Mouse (Mus musculus) retina, embryonic 14.5 days (tissue): ENCODE data around the gene Abhd8.

Experiments
- DNase-seq: peaks from one replicate; pipeline ENCODE4 v3.0.0-alpha.2; 2015; ENCODE audit warnings: low spot score

Abhd8 gene

GRCm38 (mm10) chr8:71463188-71464033 lies at the start of gene Abhd8:
Abhd8 (minus strand) TSS chr8:71463655.
- peak; percentile 99 for DNase-seq

- no peak for DNase-seq
Measured at GRCm38 (mm10) chr8:71511644-71512043, 48.2 kb upstream of the Abhd8 start, which contains the start of gene Plvap. Plvap (minus strand) TSS chr8:71511752.

GRCm38 (mm10) chr8:71509316-71509715 lies 45.9 kb upstream of the Abhd8 start:
- no peak for DNase-seq

GRCm38 (mm10) chr8:71507589-71508104 lies 44.2 kb upstream of the Abhd8 start:
- DNase-seq = peak; percentile 72

GRCm38 (mm10) chr8:71505979-71506378 lies 42.5 kb upstream of the Abhd8 start:
- DNase-seq = no peak

- no peak for DNase-seq
Measured at GRCm38 (mm10) chr8:71505326-71505725, 41.9 kb upstream of the Abhd8 start.

- DNase-seq = no peak
Measured at GRCm38 (mm10) chr8:71504349-71504748, 40.9 kb upstream of the Abhd8 start.

GRCm38 (mm10) chr8:71498816-71499690 lies 35.6 kb upstream of the Abhd8 start:
- DNase-seq = no peak

GRCm38 (mm10) chr8:71497881-71498501 lies 34.5 kb upstream of the Abhd8 start:
- no peak for DNase-seq

- DNase-seq = no peak
Measured at GRCm38 (mm10) chr8:71497077-71497645, 33.7 kb upstream of the Abhd8 start.

GRCm38 (mm10) chr8:71496481-71496880 lies 33.0 kb upstream of the Abhd8 start:
- DNase-seq = no peak

GRCm38 (mm10) chr8:71495811-71496210 lies 32.4 kb upstream of the Abhd8 start:
- DNase-seq = no peak

- peak; percentile 90 for DNase-seq
Measured at GRCm38 (mm10) chr8:71495039-71495438, 31.6 kb upstream of the Abhd8 start.

GRCm38 (mm10) chr8:71488454-71488853 lies 25.0 kb upstream of the Abhd8 start:
- DNase-seq = peak; percentile 96

- peak; percentile 79 for DNase-seq
Measured at GRCm38 (mm10) chr8:71487691-71488445, 24.4 kb upstream of the Abhd8 start, which contains the start of gene Gtpbp3. Gtpbp3 (plus strand) TSS chr8:71488103.

- no peak for DNase-seq
Measured at GRCm38 (mm10) chr8:71486136-71486529, 22.7 kb upstream of the Abhd8 start.

GRCm38 (mm10) chr8:71485142-71486135 lies 22.0 kb upstream of the Abhd8 start, which contains the start of gene Ano8:
Ano8 (minus strand) TSS chr8:71485963.
- peak; percentile 92 for DNase-seq

- no peak for DNase-seq
Measured at GRCm38 (mm10) chr8:71484736-71485135, 21.3 kb upstream of the Abhd8 start.

GRCm38 (mm10) chr8:71483932-71484331 lies 20.5 kb upstream of the Abhd8 start:
- no peak for DNase-seq

- DNase-seq = no peak
Measured at GRCm38 (mm10) chr8:71478943-71479342, 15.5 kb upstream of the Abhd8 start.
